ENCODE assay signal across 8 mouse cellular contexts in genomic region chr3:41565410-41565823, GRCm38 (mm10). TPM values are rescaled to one million over a fixed set of nuclear protein-coding genes. Genes with fewer than 3 reads are reported as not detected.
DNase-seq lines count a peak whose midpoint lies in the region; ATAC-seq and TF ChIP-seq lines count a peak whose summit lies in the region.

No protein-coding gene starts in this region.

- no peak for TF ChIP-seq CTCF in E14TG2a.4 (conservative IDR thresholded peaks at IDR 0.05; ENCODE audit: low read length)
- TF ChIP-seq CTCF in layer of hippocampus, adult 2 months (conservative IDR thresholded peaks at IDR 0.05), result no peak
- TF ChIP-seq CTCF in lung, adult 2 months (IDR thresholded peaks at IDR 0.05; ENCODE audit: insufficient read depth, low read length), result no peak

- H3K4me2 ChIP-seq in forebrain, embryonic 15.5 days (replicated peaks), result peak overlapping the region; percentile 88

- H3K27me3 ChIP-seq in E14TG2a.4 (ENCODE audit: insufficient read depth, low read length), result no peaks in the 10 kb centered on the region
- no peaks in the 10 kb centered on the region for H3K27me3 ChIP-seq in forebrain, embryonic 15.5 days

- ATAC-seq in forebrain, embryonic 15.5 days (replicated peaks), result peak; percentile 79
- ATAC-seq in neutrophil, adult 5-6 weeks (ENCODE audit: extremely low read depth, insufficient number of reproducible peaks, low FRiP score, poor library complexity, severe bottlenecking), result peak; percentile 20

- intact Hi-C loops in heart, postnatal 25 days (cut with DNase I), result loop anchor here (5.0 kb wide), 1 partner anchor 37 kb away; no protein-coding TSS in a partner anchor

- H3K36me3 ChIP-seq in E14TG2a.4 (ENCODE audit: insufficient read depth, low read length), result peaks cover 68% of the 10 kb centered on the region
- H3K36me3 ChIP-seq in forebrain, embryonic 15.5 days, result no peaks in the 10 kb centered on the region

- peak overlapping the region; percentile 86 for H3K4me3 ChIP-seq in E14TG2a.4 (replicated peaks; ENCODE audit: low read length)
- H3K4me3 ChIP-seq in forebrain, embryonic 15.5 days, result peak overlapping the region; percentile 91
- peak overlapping the region; percentile 92 for H3K4me3 ChIP-seq in layer of hippocampus, adult 2 months
- H3K4me3 ChIP-seq in lung, adult 2 months (replicated peaks; ENCODE audit: extremely low read depth, low read depth, low read length), result peak overlapping the region; percentile 68

- H3K9ac ChIP-seq in forebrain, embryonic 15.5 days (replicated peaks), result peak overlapping the region; percentile 97

- peak overlapping the region; percentile 98 for H3K27ac ChIP-seq in forebrain, embryonic 15.5 days (replicated peaks)
- H3K27ac ChIP-seq in layer of hippocampus, adult 2 months, result peak overlapping the region; percentile 83

- peak; percentile 38; the same call in 1 of the 2 replicates for TF ChIP-seq POLR2A in lung, adult 2 months (IDR thresholded peaks at IDR 0.05; ENCODE audit: borderline replicate concordance, extremely low read depth, low read depth, low read length)

- peak; percentile 80 for DNase-seq in cerebellum, adult 11 months
- DNase-seq in heart, postnatal 25 days (ENCODE audit: low spot score), result peak; percentile 79
- peak; percentile 80 to 85 for DNase-seq in layer of hippocampus, adult 2 months (ENCODE audit: low spot score in 2 of 2)
- DNase-seq in lung, adult 2 months, result peak; percentile 71
- DNase-seq in testis, postnatal 14 days (ENCODE audit: low spot score), result peak; percentile 82

- no peaks in the 10 kb centered on the region for H3K9me3 ChIP-seq in E14TG2a.4 (ENCODE audit: low read length)
- no peaks in the 10 kb centered on the region for H3K9me3 ChIP-seq in forebrain, embryonic 15.5 days

- under 1% methylated on average over 54 of the region's 61 CpGs for WGBS in forebrain, embryonic 15.5 days
- under 1% methylated on average over 50 of the region's 61 CpGs for WGBS in lung, adult 2 months

- H3K4me1 ChIP-seq in E14TG2a.4 (replicated peaks; ENCODE audit: low read depth, low read length), result peaks cover 71% of the 10 kb centered on the region
- H3K4me1 ChIP-seq in forebrain, embryonic 15.5 days, result peaks cover 18% of the 10 kb centered on the region
- H3K4me1 ChIP-seq in lung, adult 2 months (ENCODE audit: control insufficient read depth, insufficient read depth, low read length), result no peaks in the 10 kb centered on the region

RNA-seq across cellular contexts. Expression of gene Jade1, which starts 9.9 kb away (rescaled TPM):
- polyA plus RNA-seq in forebrain, embryonic 15.5 days (2015; fragmentation: Nextera tagmentation; extraction: Ambion mirVana), result 21.5 and 22.2 TPM in 2 replicates
- total RNA-seq in heart, postnatal 25 days (2021), result 10 to 100 TPM; 29.9 to 36.7 TPM
- total RNA-seq in layer of hippocampus, adult 2 months (2021), result 10 to 100 TPM; 34.4 to 35.9 TPM
- 13.2 and 14.3 TPM in 2 replicates for polyA plus RNA-seq in lung, adult 2 months (2012; rRNA removed)
- total RNA-seq in neutrophil, adult 5-6 weeks (2017), result 29.7 and 30.3 TPM in 2 replicates

Comparison
In these comparisons a context has a peak if more than half of its experiments do, and no peak if none do; other contexts are left out.
1. Peak in every context shown above with its lines: DNase-seq, ATAC-seq, H3K4me3 ChIP-seq and H3K27ac ChIP-seq.